Mouse (Mus musculus): ENCODE measurements at regions not wholly inside any gene's neighbourhood (a gene's known extent, or its start where the extent isn't known, plus 50 kb on each side); places are given as distances from the start of the nearest gene placed in this dataset.

GRCm38 (mm10) chr1:90287251-90287650 lies 83.5 kb downstream of the Ackr3 start:
- intact Hi-C loops (cut with DNase I; ENCODE audit: low total_unique reads), result no loop called here
- DNase-seq, result no peak

- no peak for DNase-seq
- intact Hi-C loops (cut with DNase I; ENCODE audit: low total_unique reads), result no loop called here
These were observed 85.3 kb downstream of the Ackr3 start for GRCm38 (mm10) chr1:90288892-90289731.

- intact Hi-C loops (cut with DNase I; ENCODE audit: low total_unique reads), result no loop called here
- no peak for DNase-seq
These were observed 86.0 kb downstream of the Ackr3 start for GRCm38 (mm10) chr1:90289732-90290215.

DNA sequence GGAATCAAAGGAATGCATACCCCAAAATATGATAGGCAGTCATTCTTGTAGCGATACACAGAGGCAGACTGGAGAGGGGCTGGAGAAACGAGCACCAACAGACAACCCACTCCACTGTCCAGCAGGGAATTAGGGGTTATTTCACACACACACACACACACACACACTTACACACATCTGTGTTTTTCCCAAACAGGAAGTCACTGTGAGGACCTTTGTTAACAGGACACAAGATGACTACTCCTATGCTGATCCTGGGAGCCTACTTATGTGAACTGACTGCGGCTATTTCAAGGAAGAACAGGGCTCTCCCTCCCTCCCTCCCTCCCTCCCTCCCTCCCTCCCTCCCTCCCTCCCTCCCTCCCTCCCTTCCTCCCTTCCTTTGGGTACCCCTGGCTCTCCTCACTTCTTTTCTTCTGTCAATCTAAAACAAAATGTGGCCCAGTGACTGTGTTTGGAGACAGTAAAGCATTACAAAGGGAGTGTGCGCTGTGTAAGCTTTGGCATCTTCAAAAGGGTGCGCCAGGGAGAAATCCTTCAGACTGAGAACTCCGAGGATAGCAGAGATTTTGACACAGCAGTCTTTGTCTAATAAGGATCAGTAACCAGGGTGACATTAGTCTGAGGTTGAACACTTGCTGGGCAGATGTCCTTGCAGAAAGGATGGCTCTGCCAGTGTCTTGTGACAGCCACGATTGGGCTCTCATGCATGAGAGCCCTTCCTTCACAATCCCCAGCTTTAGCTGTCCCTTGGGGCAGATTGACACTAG lies 86.8 kb downstream of the Ackr3 start:
- DNase-seq, result no peak
- intact Hi-C loops (cut with DNase I; ENCODE audit: low total_unique reads), result no loop called here

DNA sequence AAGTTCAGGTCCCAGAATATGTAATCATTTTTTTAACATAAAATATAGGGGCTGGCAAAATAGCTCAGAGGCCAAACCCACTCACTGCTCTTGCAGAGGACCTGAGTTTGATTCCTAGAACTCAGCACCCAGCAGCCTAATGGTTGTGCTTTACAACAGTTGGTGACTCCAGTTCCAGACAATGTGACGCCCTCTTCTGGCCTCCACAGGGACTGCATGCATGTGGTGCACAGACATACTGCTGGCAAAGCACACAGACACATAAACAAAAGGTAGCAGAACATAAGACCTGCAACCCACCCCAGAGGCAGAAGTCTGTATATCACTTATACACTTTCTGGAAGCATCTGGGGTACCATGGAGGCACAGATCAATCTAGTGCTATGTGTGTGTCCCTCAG lies 87.5 kb downstream of the Ackr3 start:
- intact Hi-C loops (cut with DNase I; ENCODE audit: low total_unique reads), result no loop called here

DNA sequence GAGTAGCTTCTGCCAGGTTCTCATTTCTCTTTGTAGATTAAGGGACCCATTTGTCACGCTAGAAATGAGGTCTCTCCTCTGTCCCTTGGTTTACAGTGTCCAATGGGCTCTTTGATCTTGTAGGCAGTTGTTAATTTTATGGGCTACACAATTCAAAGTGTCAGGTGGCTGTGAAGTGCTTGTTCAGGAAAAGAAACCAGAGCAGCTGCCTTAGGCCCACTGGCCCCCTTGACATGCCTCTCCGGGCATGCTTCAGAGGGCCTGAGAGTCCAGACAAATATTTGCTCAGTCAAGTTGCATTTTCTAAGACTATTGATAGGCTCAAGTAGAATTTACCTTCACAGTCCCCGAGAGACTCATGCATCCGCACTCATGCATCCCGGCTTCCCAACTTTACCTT lies 94.0 kb downstream of the Ackr3 start:
- no peak for DNase-seq
- intact Hi-C loops (cut with DNase I; ENCODE audit: low total_unique reads), result no loop called here

More for the DNA sequence above, 87.5 kb downstream of the Ackr3 start:
- no peak for DNase-seq

- no peak for DNase-seq
- intact Hi-C loops (cut with DNase I; ENCODE audit: low total_unique reads), result no loop called here
These were observed 96.4 kb downstream of the Ackr3 start for GRCm38 (mm10) chr1:90300229-90300628.

GRCm38 (mm10) chr1:90304331-90304730 lies 100.6 kb downstream of the Ackr3 start:
- intact Hi-C loops (cut with DNase I; ENCODE audit: low total_unique reads), result no loop called here
- no peak for DNase-seq

DNA sequence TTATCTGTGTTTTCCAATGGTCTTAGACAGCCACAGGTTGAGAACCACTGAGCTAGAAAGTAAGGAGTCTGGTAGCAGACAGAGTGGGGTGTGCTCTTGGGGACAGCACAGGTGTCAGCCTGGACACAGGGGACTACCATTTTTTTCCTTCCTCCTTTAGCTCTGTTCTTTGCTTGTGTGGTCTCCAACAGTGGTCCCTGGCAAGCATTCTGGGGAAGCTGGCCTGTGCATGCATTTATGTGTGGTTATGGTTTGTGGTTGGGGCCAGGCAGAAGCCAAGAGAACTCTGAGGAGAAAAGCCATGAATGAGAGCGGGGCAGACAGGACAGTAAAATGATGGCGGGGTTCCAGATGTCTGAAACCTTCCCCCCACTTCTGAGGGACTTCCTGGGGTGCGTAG lies 107.2 kb downstream of the Ackr3 start:
- DNase-seq, result no peak
- intact Hi-C loops (cut with DNase I; ENCODE audit: low total_unique reads), result no loop called here

DNA sequence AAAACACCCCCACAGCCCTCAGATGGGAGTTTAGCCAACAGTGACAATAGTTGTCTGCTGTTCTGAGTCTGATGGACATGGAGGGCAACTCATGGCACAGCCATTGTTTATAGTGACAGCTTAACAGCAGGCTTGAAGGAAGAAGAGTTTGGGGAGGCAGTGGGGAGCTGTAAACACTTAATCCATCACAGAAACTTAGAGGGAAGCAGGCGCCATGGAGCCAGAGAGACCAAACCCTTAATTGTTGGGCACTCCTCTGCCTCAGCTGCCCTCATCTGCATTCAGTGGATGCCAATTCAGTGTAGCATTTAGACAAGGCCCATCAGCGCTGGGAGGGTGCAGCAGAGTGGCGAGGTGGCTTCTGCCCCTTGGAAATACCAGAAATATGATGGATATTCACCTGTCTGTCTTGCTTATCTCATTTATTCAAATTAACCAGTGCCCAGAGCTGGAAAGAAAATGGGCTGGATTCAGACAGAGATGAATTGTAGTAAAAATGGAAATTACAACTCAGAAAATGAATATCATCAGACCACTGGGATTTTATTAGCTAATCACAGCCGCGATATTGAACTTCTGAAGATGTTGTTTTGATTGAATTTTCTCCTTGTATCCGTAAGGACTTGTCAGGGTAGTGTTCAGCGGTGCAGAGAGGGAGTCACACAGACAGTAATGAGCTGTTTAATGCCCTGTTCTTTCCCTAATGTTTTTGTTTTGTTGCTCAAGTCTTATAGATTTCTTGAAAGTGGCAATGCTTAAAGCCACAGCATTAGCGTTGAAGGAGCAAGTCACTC lies 108.1 kb downstream of the Ackr3 start:
- intact Hi-C loops (cut with DNase I; ENCODE audit: low total_unique reads), result no loop called here

DNA sequence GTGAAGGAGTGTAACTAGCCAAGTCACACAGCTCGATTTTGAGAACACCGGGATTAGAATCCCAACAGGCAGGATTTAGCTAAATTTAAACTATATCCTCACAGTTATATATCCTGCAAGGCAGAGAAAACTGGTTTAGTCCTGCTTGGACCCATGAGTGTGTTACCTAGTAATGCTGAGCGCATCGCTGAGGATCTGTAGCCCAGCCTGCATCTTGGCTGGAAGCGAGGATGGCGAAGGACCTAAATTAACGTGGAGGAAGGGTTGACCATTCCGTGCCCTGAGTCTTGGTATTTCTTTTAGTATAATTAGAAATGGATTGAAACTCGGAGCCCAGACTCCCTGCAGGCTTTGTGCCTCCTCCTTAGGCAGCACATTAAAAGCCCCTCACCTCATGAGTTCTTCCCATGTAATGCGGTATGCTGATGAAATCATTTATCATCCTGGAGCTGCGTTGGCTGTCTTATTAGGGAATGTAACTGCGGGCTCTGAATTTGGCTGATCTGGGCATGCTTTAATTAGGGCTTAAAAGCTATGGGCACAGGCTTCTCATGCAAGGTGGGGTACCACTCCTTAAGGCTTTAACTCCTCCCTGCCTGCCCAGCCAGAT lies 110.1 kb downstream of the Ackr3 start:
- intact Hi-C loops (cut with DNase I; ENCODE audit: low total_unique reads), result no loop called here
- no peak for DNase-seq

More for the DNA sequence above, 108.1 kb downstream of the Ackr3 start:
- no peak for DNase-seq

DNA sequence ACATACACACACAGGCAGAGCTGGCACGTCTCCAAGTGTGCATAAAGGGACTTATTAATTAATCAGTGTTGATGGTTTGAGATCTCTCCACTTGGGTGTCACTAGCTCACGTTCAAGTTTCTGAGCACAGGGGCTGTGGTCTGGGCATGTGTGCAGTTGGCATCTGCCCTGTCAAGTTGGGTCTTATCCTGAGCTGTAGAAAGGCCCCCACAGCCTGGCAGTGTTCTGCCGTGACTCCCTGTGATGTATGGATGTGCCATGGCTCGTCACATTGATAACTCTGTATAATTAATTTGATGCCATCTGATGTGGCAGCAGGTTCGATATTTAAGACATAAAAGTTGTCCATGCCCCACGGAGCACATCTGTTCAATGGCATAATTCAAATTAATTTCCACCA lies 114.1 kb downstream of the Ackr3 start:
- intact Hi-C loops (cut with DNase I; ENCODE audit: low total_unique reads), result no loop called here
- no peak for DNase-seq

- intact Hi-C loops (cut with DNase I; ENCODE audit: low total_unique reads), result no loop called here
- DNase-seq, result no peak
These were observed 114.7 kb downstream of the Ackr3 start for GRCm38 (mm10) chr1:90318502-90318901.

DNA sequence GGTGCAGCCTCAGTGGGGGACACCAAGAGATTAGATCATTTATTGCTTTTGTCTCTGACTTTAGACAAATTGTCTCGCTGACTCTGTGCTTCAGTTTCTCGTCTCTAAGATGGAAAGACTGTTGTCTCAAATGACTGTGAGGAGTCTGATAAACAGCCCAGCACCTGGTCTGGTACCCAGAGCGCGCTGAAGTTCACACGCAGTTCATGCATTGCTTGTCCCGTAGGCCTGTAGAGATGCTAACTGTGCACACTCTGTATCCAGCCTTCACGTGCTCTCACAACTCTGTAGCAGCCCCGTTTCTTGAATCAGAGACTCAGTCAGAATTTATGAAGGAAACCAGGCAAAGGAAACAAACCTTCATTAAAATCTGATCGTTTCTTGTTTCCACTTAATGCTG lies 116.7 kb downstream of the Ackr3 start:
- DNase-seq, result no peak
- intact Hi-C loops (cut with DNase I; ENCODE audit: low total_unique reads), result no loop called here

DNA sequence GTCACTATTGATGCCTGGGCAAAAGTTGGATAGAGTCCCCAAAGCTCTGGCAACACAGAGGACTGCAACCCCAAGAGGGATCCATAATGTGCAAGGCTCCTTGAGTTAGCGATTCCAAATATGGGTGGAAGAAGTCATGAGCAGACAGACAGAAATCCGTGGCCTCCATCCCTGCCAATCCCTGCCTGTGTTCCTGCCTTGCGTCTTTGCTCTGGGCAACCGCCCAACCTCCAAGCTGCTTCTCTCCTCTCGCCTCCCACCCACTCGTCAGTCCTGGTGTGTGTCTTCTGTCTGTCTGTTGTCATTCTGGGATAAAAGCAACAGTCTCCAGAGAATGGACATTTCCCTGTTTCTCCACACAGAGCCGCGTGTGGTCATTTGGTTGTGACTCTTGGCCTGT lies 117.7 kb downstream of the Ackr3 start:
- no peak for DNase-seq
- intact Hi-C loops (cut with DNase I; ENCODE audit: low total_unique reads), result no loop called here

DNA sequence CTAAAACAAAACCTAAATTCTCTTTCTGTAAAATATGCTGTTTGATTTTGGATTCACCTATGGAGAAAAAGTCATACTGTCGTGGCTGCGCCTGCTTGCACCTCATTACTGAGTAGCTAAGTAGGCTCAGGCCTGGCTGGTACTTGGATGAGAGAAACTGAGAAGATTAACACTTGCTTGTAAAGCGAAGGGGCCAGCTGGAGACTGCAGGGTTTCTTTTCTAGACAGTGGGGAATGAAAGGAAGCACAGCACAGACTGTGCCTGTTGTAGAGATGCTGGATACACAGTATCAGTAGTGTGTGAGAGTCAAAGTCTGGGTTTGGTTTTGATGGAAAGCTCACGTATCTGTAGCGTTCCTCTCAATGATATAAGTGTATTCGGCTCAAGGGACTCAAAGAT lies 123.5 kb downstream of the Ackr3 start:
- DNase-seq, result no peak
- intact Hi-C loops (cut with DNase I; ENCODE audit: low total_unique reads), result no loop called here

GRCm38 (mm10) chr1:90332531-90332930 lies 128.8 kb downstream of the Ackr3 start:
- intact Hi-C loops (cut with DNase I; ENCODE audit: low total_unique reads), result no loop called here
- no peak for DNase-seq

DNA sequence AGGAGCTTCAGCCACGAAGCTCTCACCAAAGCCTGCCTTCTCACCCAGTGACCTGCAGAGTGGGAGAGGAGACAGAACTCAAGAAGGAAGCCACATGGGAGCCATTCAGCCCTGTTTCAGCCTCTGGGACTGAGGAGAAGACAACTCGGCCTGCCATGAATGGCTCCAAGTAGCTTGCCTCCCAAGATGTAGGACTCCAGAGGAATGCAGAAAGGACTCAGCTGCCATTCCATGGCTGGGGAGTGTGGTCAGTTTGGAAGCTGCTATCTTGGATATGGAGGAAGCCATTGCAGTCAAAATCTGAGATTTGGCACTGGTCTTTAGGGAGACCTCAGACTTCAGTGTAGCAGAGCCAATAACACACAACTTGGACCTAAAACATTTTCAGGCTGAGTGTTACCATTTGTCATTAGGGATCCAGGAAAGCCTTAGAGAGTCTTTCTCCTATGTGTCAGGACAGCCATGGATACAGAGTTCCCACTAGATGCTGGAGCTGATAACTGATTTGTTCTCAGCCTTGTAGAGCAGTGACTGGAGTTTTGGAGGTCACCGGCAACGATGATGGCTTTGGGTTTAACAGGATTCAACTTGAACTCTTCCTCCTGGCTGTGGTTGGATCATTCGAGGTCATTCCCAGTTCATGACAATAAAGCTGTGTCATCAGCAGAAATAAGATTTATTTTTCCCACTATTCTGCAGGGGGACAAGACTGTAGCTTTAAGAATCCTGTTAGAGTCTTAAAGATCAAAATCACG lies 130.1 kb downstream of the Ackr3 start:
- no peak for DNase-seq
- intact Hi-C loops (cut with DNase I; ENCODE audit: low total_unique reads), result no loop called here
